Mouse (Mus musculus) erythroblast, embryonic 14.5 days (primary cell): ENCODE data around the gene Sik1.

Source experiments
- GATA1 ChIP-seq: IDR thresholded peaks from 2 replicates; pipeline ENCODE4 v1.6.1; 2012; ENCODE audit warnings: low read length, inconsistent platforms, mixed read lengths
- TAL1 ChIP-seq: IDR thresholded peaks from 3 replicates; pipeline ENCODE4 v1.6.1; 2012; ENCODE audit warnings: low read length, inconsistent platforms, mixed read lengths

DNA sequence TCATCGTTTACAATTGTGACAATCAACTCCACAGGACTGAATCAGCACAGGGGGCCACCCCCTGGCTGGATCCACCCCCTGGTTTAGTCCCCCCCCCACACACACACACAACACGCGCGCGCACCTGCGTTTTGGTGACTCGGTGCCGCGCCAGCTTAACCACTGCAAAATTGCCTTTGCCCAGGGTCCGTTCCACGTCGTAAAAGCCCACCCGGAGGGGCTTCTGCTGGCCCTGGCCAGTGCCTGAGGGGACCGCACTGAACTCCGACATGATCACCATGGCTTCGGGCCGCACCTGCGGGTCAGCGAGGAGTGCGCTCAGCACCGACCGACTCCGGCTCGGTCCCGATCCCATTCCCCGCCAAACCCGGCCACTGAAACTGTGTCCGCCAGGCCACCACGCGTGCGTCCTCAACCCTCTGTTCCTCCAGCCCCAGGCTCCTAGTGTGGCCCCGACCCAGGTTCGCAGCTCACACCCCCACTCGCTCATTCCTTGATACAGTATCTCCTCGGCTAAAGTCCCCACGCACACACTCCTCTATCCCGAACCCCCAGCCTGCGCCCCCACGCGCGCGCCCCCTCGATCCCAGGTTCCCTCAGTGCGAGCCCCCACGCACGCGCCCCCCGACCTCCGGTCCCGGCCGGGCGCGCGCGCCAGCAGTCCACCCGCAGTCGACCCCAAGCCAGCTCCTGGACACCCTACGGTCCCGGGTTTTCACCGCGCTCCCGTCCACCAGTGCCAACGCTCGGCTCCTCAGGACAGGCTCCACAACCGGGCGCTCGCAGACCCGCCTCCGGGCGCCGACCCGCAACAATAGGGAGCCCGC lies 621 bp downstream of the Sik1 start:
- no peak for TF ChIP-seq GATA1
- no peak for TF ChIP-seq TAL1
